Mouse (Mus musculus) hindbrain, embryonic 16.5 days (tissue): ENCODE results near the gene Slc51a. TPM values are rescaled to one million over a fixed set of nuclear protein-coding genes. Genes with fewer than 3 reads are reported as not detected.

Experiments used
- ATAC-seq: fragments of 200-750 bp; cut with Nextera tagmentation; 2 replicates; pipeline ENCODE4 v1.8.0; 2017; ENCODE audit warnings: moderate TSS enrichment, moderate library complexity
- H3K27ac ChIP-seq: fragments of 300-500 bp; sonication (generic); 2 replicates; pipeline ENCODE4 v1.5.1; 2014; ENCODE audit warnings: low read depth, mild to moderate bottlenecking, control low read depth, low read length, moderate library complexity
- H3K27me3 ChIP-seq: fragments of 300-500 bp; sonication (generic); replicated peaks from 2 replicates; pipeline ENCODE4 v1.6.1; 2014; ENCODE audit warnings: low read length; ENCODE audit not compliant: control insufficient read depth, insufficient read depth
- H3K36me3 ChIP-seq: fragments of 300-500 bp; sonication (generic); 2 replicates; pipeline ENCODE4 v1.6.1; 2014; ENCODE audit warnings: mild to moderate bottlenecking, low read length, moderate library complexity, mixed read lengths; ENCODE audit not compliant: control insufficient read depth, insufficient read depth
- H3K4me1 ChIP-seq: fragments of 300-500 bp; sonication (generic); 2 replicates; pipeline ENCODE4 v1.6.1; 2014; ENCODE audit warnings: low read depth, low read length; ENCODE audit not compliant: control insufficient read depth, insufficient read depth
- H3K4me2 ChIP-seq: fragments of 300-500 bp; sonication (generic); 2 replicates; pipeline ENCODE4 v1.6.1; 2014; ENCODE audit warnings: mild to moderate bottlenecking, low read length, control low read depth, moderate library complexity
- H3K4me3 ChIP-seq: fragments of 300-500 bp; sonication (generic); 2 replicates; pipeline ENCODE4 v1.5.1; 2014; ENCODE audit warnings: mild to moderate bottlenecking, low read length, control low read depth, moderate library complexity
- H3K9ac ChIP-seq: fragments of 300-500 bp; sonication (generic); 2 replicates; pipeline ENCODE4 v1.6.1; 2014; ENCODE audit warnings: low read depth, mild to moderate bottlenecking, control low read depth, low read length, moderate library complexity
- H3K9me3 ChIP-seq: fragments of 300-500 bp; sonication (generic); 2 replicates; pipeline ENCODE4 v1.6.1; 2014; ENCODE audit warnings: mild to moderate bottlenecking, low read length, moderate library complexity; ENCODE audit not compliant: control insufficient read depth
- WGBS: fragments of 180-500 bp; shearing (Covaris S2); extraction: QIAGEN DNeasy Blood & Tissue Kit; methylation state at CpG from one replicate; pipeline ENCODE4 v1.1.7; 2014; 5-methylcytosine and 5-hydroxymethylcytosine counted together
- polyA plus RNA-seq: library from polyadenylated mRNA; unstranded; fragments of >200 nt; fragmentation: Nextera tagmentation; extraction: Ambion mirVana; gene quantifications from 2 replicates; pipeline ENCODE4 v1.2.1, GENCODE M21; 2015

The Slc51a gene
- polyA plus RNA-seq, 1 experiment from 2014 or later, result not detected

DNA sequence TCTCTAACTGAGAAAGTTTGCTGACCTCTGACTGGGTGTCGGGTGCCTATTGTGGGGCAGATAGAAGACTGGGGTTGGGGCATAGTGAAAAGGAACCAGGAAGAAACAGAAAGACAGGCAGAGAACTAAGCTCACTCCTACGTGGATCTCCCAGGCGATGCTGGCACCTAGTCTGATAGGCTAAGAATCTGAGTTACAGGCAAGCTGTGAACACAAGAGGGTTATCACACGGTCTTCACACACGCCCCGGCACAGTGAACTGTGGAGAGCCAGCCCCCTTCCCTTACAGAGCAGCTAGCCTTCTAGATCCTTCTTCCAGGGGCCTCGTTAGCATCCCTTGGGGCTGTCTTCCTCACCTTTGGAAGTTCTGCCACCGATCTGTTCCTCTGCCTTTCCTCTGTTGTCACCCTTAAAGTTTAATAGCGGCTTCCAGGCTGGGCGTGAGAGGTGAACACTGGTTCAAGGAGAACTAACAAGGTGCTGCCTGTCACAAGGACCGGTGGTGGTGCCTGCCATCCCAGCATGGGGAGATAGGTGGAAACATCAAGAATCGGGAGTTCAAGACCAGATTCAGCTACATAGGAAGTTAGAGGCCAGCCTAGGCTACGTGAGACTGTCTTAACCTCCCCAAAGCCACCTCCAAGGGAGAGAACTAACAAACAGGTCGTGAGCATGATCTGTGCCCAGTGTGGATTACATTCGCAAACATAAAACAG is 32.1 kb upstream of the Slc51a start:
- 83% methylated on average over 15 of the region's 15 CpGs for WGBS

DNA sequence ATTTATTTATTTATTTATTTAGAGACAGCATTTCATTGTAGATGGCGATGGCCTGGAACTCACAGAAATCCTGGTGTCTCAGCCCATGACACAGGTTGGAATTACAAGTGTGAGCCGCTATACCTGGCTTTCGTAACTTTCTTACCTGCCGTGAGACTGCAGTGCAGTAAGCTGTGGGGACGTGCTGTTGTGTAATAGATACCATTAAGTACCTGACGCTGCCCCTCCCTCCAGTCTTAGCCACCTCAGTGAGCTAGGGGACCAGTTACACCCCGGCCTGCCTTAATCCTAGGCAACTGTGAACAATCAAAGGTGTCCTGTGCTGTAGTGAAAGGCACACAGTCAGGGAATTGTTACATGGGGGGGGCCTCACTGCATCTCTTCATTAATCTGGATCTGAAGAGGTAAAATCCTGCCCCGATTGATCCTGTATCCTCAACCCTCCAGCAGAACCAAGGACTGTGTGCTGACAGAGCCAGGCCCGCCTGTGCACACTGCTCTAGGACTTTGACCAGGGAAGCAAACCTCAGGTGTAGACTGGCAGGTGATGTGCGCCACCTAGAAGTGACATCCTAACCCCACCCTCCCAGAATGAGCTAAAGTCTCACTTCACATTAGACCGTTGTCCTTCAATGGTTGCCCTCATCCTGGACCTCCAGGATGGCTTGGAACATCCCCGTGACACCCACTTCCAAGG is 30.3 kb upstream of the Slc51a start:
- no peak for ATAC-seq
- no peaks in the 10 kb centered on the region for H3K9me3 ChIP-seq
- H3K4me2 ChIP-seq, result no peak overlapping the region
- H3K27me3 ChIP-seq, result no peaks in the 10 kb centered on the region
- H3K4me3 ChIP-seq, result no peak overlapping the region
- no peak overlapping the region for H3K9ac ChIP-seq
- H3K36me3 ChIP-seq, result no peaks in the 10 kb centered on the region
- 86% methylated on average over 12 of the region's 12 CpGs for WGBS
- peaks cover 10% of the 10 kb centered on the region for H3K4me1 ChIP-seq
- no peak overlapping the region for H3K27ac ChIP-seq

More for the DNA sequence above, 32.1 kb upstream of the Slc51a start:
- no peaks in the 10 kb centered on the region for H3K27me3 ChIP-seq
- H3K4me2 ChIP-seq, result no peak overlapping the region
- H3K9ac ChIP-seq, result no peak overlapping the region
- peaks cover 18% of the 10 kb centered on the region for H3K4me1 ChIP-seq
- no peak for ATAC-seq
- no peak overlapping the region for H3K4me3 ChIP-seq
- no peaks in the 10 kb centered on the region for H3K9me3 ChIP-seq
- no peak overlapping the region for H3K27ac ChIP-seq
- H3K36me3 ChIP-seq, result no peaks in the 10 kb centered on the region

DNA sequence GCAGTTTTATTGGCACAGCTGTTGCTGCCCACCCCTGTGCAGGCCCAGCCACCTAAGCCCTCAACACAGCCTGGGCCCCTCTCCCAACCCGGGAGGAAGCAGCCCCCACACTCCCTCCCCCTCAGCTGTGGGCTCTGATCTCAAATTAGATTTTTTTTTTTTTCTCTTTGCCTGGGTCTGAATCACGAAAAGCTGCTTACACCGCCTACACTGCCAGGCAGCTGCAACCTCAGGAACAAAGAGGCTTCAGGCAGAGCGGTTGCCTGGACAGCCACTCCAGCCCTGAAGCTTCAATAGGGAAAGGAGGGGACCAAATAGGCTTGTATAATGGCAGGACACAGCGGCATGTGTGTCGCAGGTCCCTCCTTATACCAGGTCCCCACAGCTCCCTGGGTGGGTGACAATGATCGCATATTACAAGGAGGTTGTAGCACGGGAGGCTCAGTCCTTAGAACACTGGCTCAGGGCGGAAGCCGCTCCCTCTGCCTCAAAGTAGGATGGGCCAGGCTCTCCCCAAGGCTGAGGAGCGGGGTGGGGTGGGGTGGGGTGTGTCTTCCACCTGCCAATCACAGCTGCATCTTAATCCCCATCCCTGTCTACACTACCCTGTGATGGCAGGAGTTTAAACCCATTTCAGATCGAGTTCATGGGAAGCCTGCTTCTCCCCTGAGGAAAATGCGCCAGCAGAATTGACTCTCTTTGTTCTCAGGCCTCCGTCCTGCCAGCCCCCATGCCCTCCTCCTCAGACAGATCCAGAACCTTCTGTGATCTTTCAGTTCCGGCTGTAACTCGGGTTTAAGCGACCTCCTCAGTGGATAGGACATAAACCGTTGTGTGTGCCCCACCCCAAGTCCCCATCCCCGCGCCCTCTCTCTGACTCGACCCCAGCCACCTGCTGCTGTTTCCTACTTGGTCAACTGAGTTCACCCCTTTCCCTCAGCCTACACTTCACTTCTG is 28.6 kb upstream of the Slc51a start:
- peak; percentile 92 for ATAC-seq
- H3K27ac ChIP-seq, result peak overlapping the region; percentile 89
- peaks cover 10% of the 10 kb centered on the region for H3K4me1 ChIP-seq
- 8% methylated on average over 21 of the region's 21 CpGs for WGBS
- peak overlapping the region; percentile 4; the same call in 1 of the 2 replicates for H3K4me3 ChIP-seq
- no peaks in the 10 kb centered on the region for H3K36me3 ChIP-seq
- H3K4me2 ChIP-seq, result peak overlapping the region; percentile 45
- no peaks in the 10 kb centered on the region for H3K27me3 ChIP-seq
- H3K9me3 ChIP-seq, result no peaks in the 10 kb centered on the region
- peak overlapping the region; percentile 57 for H3K9ac ChIP-seq

DNA sequence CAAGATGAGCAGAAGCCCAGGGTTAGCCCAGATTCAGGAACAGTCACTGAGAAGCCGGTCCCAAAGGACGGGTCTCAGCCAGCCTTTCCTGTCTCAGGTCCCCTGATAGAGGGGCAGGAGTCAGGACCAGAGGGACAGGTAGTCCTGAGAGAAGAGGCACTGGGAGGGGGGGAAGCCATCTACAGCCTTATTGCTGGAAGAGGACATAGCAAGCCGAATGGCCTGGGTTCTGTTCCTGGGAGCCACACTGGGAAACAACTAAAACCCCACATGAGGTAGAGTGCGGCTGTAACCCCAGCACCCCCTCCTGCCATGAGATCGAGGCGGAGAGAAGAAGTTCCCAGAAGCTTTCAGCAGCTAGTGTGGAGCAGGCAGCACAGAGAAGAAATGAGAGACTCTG is 26.3 kb upstream of the Slc51a start:
- Histone ChIP-seq H3K4me3 (no peak overlapping the region), H3K9ac (no peak overlapping the region), H3K36me3 (no peaks in the 10 kb centered on the region), H3K4me1 (peaks cover 22% of the 10 kb centered on the region), H3K27ac (no peak overlapping the region), H3K27me3 (no peaks in the 10 kb centered on the region), H3K4me2 (no peak overlapping the region), H3K9me3 (no peaks in the 10 kb centered on the region)
- 97% methylated on average over 6 of the region's 6 CpGs for WGBS
- no peak for ATAC-seq

DNA sequence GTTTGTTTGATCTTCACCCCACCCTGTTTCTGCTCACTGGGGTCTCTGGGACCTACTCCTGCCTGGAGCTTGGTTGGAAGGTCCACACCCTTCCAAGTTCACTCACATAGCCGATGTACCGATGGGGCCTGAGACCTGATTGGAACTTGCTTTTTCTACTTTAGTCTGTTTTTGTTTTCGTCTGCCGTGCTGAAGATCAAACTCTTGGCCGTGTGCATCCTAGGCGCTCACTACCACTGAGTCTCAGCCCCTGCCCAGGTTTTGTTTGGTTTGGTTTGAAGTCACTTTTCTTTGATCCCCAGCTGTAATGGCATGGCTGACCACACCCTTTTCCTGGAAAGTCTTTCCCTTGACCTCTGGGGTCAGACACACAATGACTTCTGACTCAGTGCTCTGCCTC is 25.7 kb upstream of the Slc51a start:
- Histone ChIP-seq H3K27me3 (no peaks in the 10 kb centered on the region), H3K4me3 (no peak overlapping the region), H3K4me2 (no peak overlapping the region), H3K4me1 (peaks cover 22% of the 10 kb centered on the region), H3K9me3 (no peaks in the 10 kb centered on the region), H3K36me3 (no peaks in the 10 kb centered on the region), H3K9ac (no peak overlapping the region), H3K27ac (0 out of 2 replicates have a peak overlapping the region, but pooled peaks have one; percentile 31)
- ATAC-seq, result no peak
- 85% methylated on average over 6 of the region's 6 CpGs for WGBS

GRCm38 (mm10) chr16:32512921-32513320 is 25.2 kb upstream of the Slc51a start:
- no peak for ATAC-seq
- no peaks in the 10 kb centered on the region for H3K9me3 ChIP-seq
- WGBS, result 85% methylated on average over 3 of the region's 3 CpGs
- H3K27ac ChIP-seq, result 0 out of 2 replicates have a peak overlapping the region, but pooled peaks have one; percentile 31
- no peak overlapping the region for H3K4me3 ChIP-seq
- no peaks in the 10 kb centered on the region for H3K36me3 ChIP-seq
- H3K4me2 ChIP-seq, result no peak overlapping the region
- peaks cover 22% of the 10 kb centered on the region for H3K4me1 ChIP-seq
- H3K9ac ChIP-seq, result no peak overlapping the region
- H3K27me3 ChIP-seq, result no peaks in the 10 kb centered on the region

- no peak overlapping the region for H3K27ac ChIP-seq
- no peak overlapping the region for H3K9ac ChIP-seq
- no peak overlapping the region for H3K4me2 ChIP-seq
- H3K4me1 ChIP-seq, result peaks cover 22% of the 10 kb centered on the region
- H3K9me3 ChIP-seq, result no peaks in the 10 kb centered on the region
- WGBS, result 95% methylated on average over 8 of the region's 8 CpGs
- H3K4me3 ChIP-seq, result no peak overlapping the region
- no peaks in the 10 kb centered on the region for H3K27me3 ChIP-seq
- no peak for ATAC-seq
- no peaks in the 10 kb centered on the region for H3K36me3 ChIP-seq
Measured at GRCm38 (mm10) chr16:32511827-32512490, 24.3 kb upstream of the Slc51a start.

- WGBS, result 79% methylated on average over 3 of the region's 3 CpGs
- no peaks in the 10 kb centered on the region for H3K9me3 ChIP-seq
- H3K27ac ChIP-seq, result no peak overlapping the region
- ATAC-seq, result no peak
- H3K4me3 ChIP-seq, result no peak overlapping the region
- peaks cover 18% of the 10 kb centered on the region for H3K4me1 ChIP-seq
- H3K36me3 ChIP-seq, result no peaks in the 10 kb centered on the region
- H3K4me2 ChIP-seq, result no peak overlapping the region
- H3K9ac ChIP-seq, result no peak overlapping the region
- H3K27me3 ChIP-seq, result no peaks in the 10 kb centered on the region
Measured at GRCm38 (mm10) chr16:32511338-32511734, 23.7 kb upstream of the Slc51a start.
